ENCODE assay signal across 8 mouse cellular contexts in the genomic region with DNA sequence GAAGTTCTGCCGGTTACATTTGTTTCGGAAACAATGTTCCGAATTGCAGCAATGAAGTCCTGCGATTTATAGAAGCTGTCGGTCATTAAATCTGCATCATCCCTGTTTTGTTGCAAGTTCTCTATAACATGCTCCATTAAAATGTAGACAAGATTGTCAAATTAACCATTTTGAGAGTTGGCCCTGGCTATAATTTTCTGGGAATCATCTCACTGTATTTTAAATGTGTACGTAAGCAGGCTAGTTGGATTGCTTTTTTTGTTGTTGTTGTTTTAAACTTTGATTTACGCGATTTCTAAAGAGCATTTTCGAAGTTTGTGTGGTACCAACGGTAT. TPM values are rescaled to one million over a fixed set of nuclear protein-coding genes. Genes with fewer than 3 reads are reported as not detected.
A peak's percentile ranks its signal among the peaks of the same experiment; 100 is the strongest.
DNase-seq lines count a peak whose midpoint lies in the region; ATAC-seq and TF ChIP-seq lines count a peak whose summit lies in the region.

No protein-coding gene starts in this region.

- H3K4me3 ChIP-seq in left cerebral cortex, adult 2 months = peak overlapping the region; percentile 89
- peak overlapping the region; percentile 86 for H3K4me3 ChIP-seq in embryonic facial prominence, embryonic 12.5 days
- peak overlapping the region; percentile 68 for H3K4me3 ChIP-seq in intestine, embryonic 15.5 days (replicated peaks)
- peak overlapping the region; percentile 94 for H3K4me3 ChIP-seq in neural tube, embryonic 12.5 days

- H3K36me3 ChIP-seq in embryonic facial prominence, embryonic 12.5 days = no peaks in the 10 kb centered on the region
- no peaks in the 10 kb centered on the region for H3K36me3 ChIP-seq in intestine, embryonic 15.5 days
- no peaks in the 10 kb centered on the region for H3K36me3 ChIP-seq in neural tube, embryonic 12.5 days

- no peak for ATAC-seq in embryonic facial prominence, embryonic 12.5 days (ENCODE audit: insufficient number of reproducible peaks, insufficient read depth, low FRiP score, low TSS enrichment)
- no peak for ATAC-seq in intestine, embryonic 15.5 days
- ATAC-seq in neural tube, embryonic 12.5 days (ENCODE audit: low FRiP score, low read depth) = no peak

- intact Hi-C loops in left cerebral cortex, adult 2 months (cut with DNase I) = loop anchor here (2.0 kb wide), 1 partner anchor 424 kb away; no protein-coding TSS in a partner anchor

- peak overlapping the region; percentile 52 for H3K4me2 ChIP-seq in embryonic facial prominence, embryonic 12.5 days (replicated peaks)
- peak overlapping the region; percentile 67 for H3K4me2 ChIP-seq in intestine, embryonic 15.5 days (replicated peaks)
- peak overlapping the region; percentile 61 for H3K4me2 ChIP-seq in neural tube, embryonic 12.5 days (replicated peaks)

- TF ChIP-seq CTCF in left cerebral cortex, adult 2 months (IDR thresholded peaks at IDR 0.05) = no peak

- DNase-seq in left cerebral cortex, adult 2 months (ENCODE audit: extremely low spot score in 1 of 2, low spot score in 2 of 2) = no peak
- DNase-seq in left cerebral cortex, adult 9 months (ENCODE audit: low spot score in 2 of 2) = no peak
- DNase-seq in adrenal gland, adult 8-10 months = no peak
- no peak for DNase-seq in urinary bladder, postnatal 36 days (ENCODE audit: low spot score in 2 of 2)
- no peak for DNase-seq in gastrocnemius, postnatal 4 days (ENCODE audit: low spot score in 2 of 2)

- peak overlapping the region; percentile 84 for H3K9ac ChIP-seq in embryonic facial prominence, embryonic 12.5 days
- peak overlapping the region; percentile 81 for H3K9ac ChIP-seq in intestine, embryonic 15.5 days
- peak overlapping the region; percentile 95 for H3K9ac ChIP-seq in neural tube, embryonic 12.5 days

- no peaks in the 10 kb centered on the region for H3K27me3 ChIP-seq in embryonic facial prominence, embryonic 12.5 days
- H3K27me3 ChIP-seq in intestine, embryonic 15.5 days (replicated peaks) = no peaks in the 10 kb centered on the region
- no peaks in the 10 kb centered on the region for H3K27me3 ChIP-seq in neural tube, embryonic 12.5 days (replicated peaks)

- peaks cover 4% of the 10 kb centered on the region; the same call in 1 of the 2 replicates for H3K4me1 ChIP-seq in embryonic facial prominence, embryonic 12.5 days
- H3K4me1 ChIP-seq in intestine, embryonic 15.5 days (replicated peaks) = no peaks in the 10 kb centered on the region
- peaks cover 11% of the 10 kb centered on the region; the same call in 1 of the 2 replicates for H3K4me1 ChIP-seq in neural tube, embryonic 12.5 days

- peak overlapping the region; percentile 99 for H3K27ac ChIP-seq in left cerebral cortex, adult 2 months
- H3K27ac ChIP-seq in embryonic facial prominence, embryonic 12.5 days = no peak overlapping the region
- 0 out of 2 replicates have a peak overlapping the region, but pooled peaks have one; percentile 90 for H3K27ac ChIP-seq in intestine, embryonic 15.5 days
- peak overlapping the region; percentile 78; the same call in 1 of the 2 replicates for H3K27ac ChIP-seq in neural tube, embryonic 12.5 days

- H3K9me3 ChIP-seq in embryonic facial prominence, embryonic 12.5 days = no peaks in the 10 kb centered on the region
- no peaks in the 10 kb centered on the region for H3K9me3 ChIP-seq in intestine, embryonic 15.5 days
- H3K9me3 ChIP-seq in neural tube, embryonic 12.5 days = no peaks in the 10 kb centered on the region

- WGBS in embryonic facial prominence, embryonic 12.5 days = 18% methylated on average over 10 of the region's 10 CpGs
- WGBS in intestine, embryonic 15.5 days = 22% methylated on average over 10 of the region's 10 CpGs
- 8% methylated on average over 10 of the region's 10 CpGs for WGBS in neural tube, embryonic 12.5 days

RNA-seq across cellular contexts. Expression of gene Qk, which starts 0.8 kb away (rescaled TPM):
- total RNA-seq in left cerebral cortex, adult 2 months (2021) = 100 to 1,000 TPM; 311 to 342 TPM
- polyA plus RNA-seq in embryonic facial prominence, embryonic 12.5 days (2016; fragmentation: Nextera tagmentation; extraction: Ambion mirVana) = 27.5 and 29.1 TPM in 2 replicates
- polyA plus RNA-seq in intestine, embryonic 15.5 days (2015; fragmentation: Nextera tagmentation; extraction: Ambion mirVana) = 12.6 and 13.0 TPM in 2 replicates
- polyA plus RNA-seq in neural tube, embryonic 12.5 days (2016; fragmentation: Nextera tagmentation; extraction: Ambion mirVana) = 45.8 TPM in 2 replicates
- total RNA-seq in adrenal gland, adult 8-10 months (2022) = 100 to 1,000 TPM; 121 to 231 (median 200) TPM
- 100 to 1,000 TPM; 316 to 362 TPM for total RNA-seq in gastrocnemius, postnatal 4 days (2021)
